Mouse (Mus musculus) effector memory CD4-positive, alpha-beta T cell, adult 5 months (primary cell): Measurements from ENCODE around the gene Tfpi. TPM values are rescaled to one million over a fixed set of nuclear protein-coding genes. Genes with fewer than 3 reads are reported as not detected.

Source experiments
- polyA plus RNA-seq: library from polyadenylated mRNA; unstranded; fragments of 100-300 nt; shearing (Covaris generic); gene quantifications from one replicate; pipeline ENCODE4 v1.2.1, GENCODE M21; 2017

Tfpi gene
- 3.7 TPM for polyA plus RNA-seq

GRCm38 (mm10) chr2:84476577-84476976 lies at the start of gene Tfpi:
Gene Tfpi (minus strand): TSS chr2:84476775.

GRCm38 (mm10) chr2:84425138-84425537 lies 51.4 kb downstream of the Tfpi start, which contains the start of gene Calcrl:
Gene Calcrl (minus strand): TSS chr2:84425411.

Other genes starting within 250 kb of the Tfpi start
- 27.4 TPM for gene Calcrl, start 51.4 kb downstream of the Tfpi start, polyA plus RNA-seq
- gene Ctnnd1, start 174.0 kb upstream of the Tfpi start, polyA plus RNA-seq: 0.29 TPM
- gene Btbd18, start 182.3 kb upstream of the Tfpi start, polyA plus RNA-seq: not detected
- gene Selenoh, start 194.0 kb upstream of the Tfpi start, polyA plus RNA-seq: 49.8 TPM
- gene Gm28635, start 201.3 kb upstream of the Tfpi start, polyA plus RNA-seq: not detected
- gene Med19, start 201.6 kb upstream of the Tfpi start, polyA plus RNA-seq: 14.3 TPM
- gene Tmx2, start 202.4 kb upstream of the Tfpi start, polyA plus RNA-seq: 45.2 TPM
- 50.4 TPM for gene Zdhhc5, start 238.4 kb upstream of the Tfpi start, polyA plus RNA-seq